Mouse (Mus musculus) hindbrain, embryonic 11.5 days (tissue): Measurements from ENCODE around the gene Vmn1r129. TPM values are rescaled to one million over a fixed set of nuclear protein-coding genes. Genes with fewer than 3 reads are reported as not detected.
"Not testable (repeated sequence)": the region's sequence is repeated elsewhere in the genome, so short reads cannot be mapped to it uniquely, and the experiment has no call there.

Source experiments
- ATAC-seq: fragments of 200-750 bp; cut with Nextera tagmentation; 2 replicates; pipeline ENCODE4 v1.8.0; 2017; ENCODE audit warnings: mild to moderate bottlenecking, moderate TSS enrichment, moderate library complexity; ENCODE audit not compliant: low FRiP score
- DNase-seq: peaks from one replicate; pipeline ENCODE4 v3.0.0-alpha.2; 2015; ENCODE audit warnings: low spot score
- H3K27ac ChIP-seq: fragments of 300-500 bp; sonication (generic); 2 replicates; pipeline ENCODE4 v1.5.1; 2014; ENCODE audit warnings: mild to moderate bottlenecking, low read depth, low read length
- H3K27me3 ChIP-seq: fragments of 300-500 bp; sonication (generic); 2 replicates; pipeline ENCODE4 v1.6.1; 2014; ENCODE audit warnings: mild to moderate bottlenecking, low read length, moderate library complexity, mixed read lengths; ENCODE audit not compliant: control insufficient read depth, insufficient read depth
- H3K36me3 ChIP-seq: fragments of 300-500 bp; sonication (generic); 2 replicates; pipeline ENCODE4 v1.6.1; 2014; ENCODE audit warnings: mild to moderate bottlenecking, low read length, moderate library complexity, mixed read lengths; ENCODE audit not compliant: control insufficient read depth, insufficient read depth
- H3K4me1 ChIP-seq: fragments of 300-500 bp; sonication (generic); replicated peaks from 2 replicates; pipeline ENCODE4 v1.6.1; 2014; ENCODE audit warnings: low read length, mixed read lengths; ENCODE audit not compliant: control insufficient read depth, insufficient read depth
- H3K4me2 ChIP-seq: fragments of 300-500 bp; sonication (generic); replicated peaks from 2 replicates; pipeline ENCODE4 v1.6.1; 2014; ENCODE audit warnings: mild to moderate bottlenecking, low read depth, low read length
- H3K4me3 ChIP-seq: fragments of 300-500 bp; sonication (generic); 2 replicates; pipeline ENCODE4 v1.5.1; 2014; ENCODE audit warnings: low read depth, low read length
- H3K9ac ChIP-seq: fragments of 300-500 bp; sonication (generic); 2 replicates; pipeline ENCODE4 v1.6.1; 2014; ENCODE audit warnings: low read depth, low read length
- H3K9me3 ChIP-seq: fragments of 300-500 bp; sonication (generic); 2 replicates; pipeline ENCODE4 v1.6.1; 2016; ENCODE audit warnings: low read length; ENCODE audit not compliant: control insufficient read depth
- WGBS: fragments of 180-500 bp; shearing (Covaris S2); extraction: QIAGEN DNeasy Blood & Tissue Kit; methylation state at CpG from one replicate; pipeline ENCODE4 v1.1.7; 2014; 5-methylcytosine and 5-hydroxymethylcytosine counted together
- polyA plus RNA-seq: library from polyadenylated mRNA; unstranded; fragments of >200 nt; fragmentation: Nextera tagmentation; extraction: Ambion mirVana; gene quantifications from 2 replicates; pipeline ENCODE4 v1.2.1, GENCODE M21; 2014

The Vmn1r129 gene
- polyA plus RNA-seq: not detected in 2 replicates

GRCm38 (mm10) chr7:21361191-21361590 is at the start of gene Vmn1r129:
Vmn1r129 (minus strand) TSS chr7:21361291.
- not testable (repeated sequence) for H3K36me3 ChIP-seq, H3K4me1 ChIP-seq, ATAC-seq, DNase-seq, H3K9me3 ChIP-seq, H3K4me2 ChIP-seq, H3K9ac ChIP-seq, H3K27me3 ChIP-seq, H3K4me3 ChIP-seq, H3K27ac ChIP-seq
- WGBS: no CpG with 5 or more reads among the region's 1 CpGs

DNA sequence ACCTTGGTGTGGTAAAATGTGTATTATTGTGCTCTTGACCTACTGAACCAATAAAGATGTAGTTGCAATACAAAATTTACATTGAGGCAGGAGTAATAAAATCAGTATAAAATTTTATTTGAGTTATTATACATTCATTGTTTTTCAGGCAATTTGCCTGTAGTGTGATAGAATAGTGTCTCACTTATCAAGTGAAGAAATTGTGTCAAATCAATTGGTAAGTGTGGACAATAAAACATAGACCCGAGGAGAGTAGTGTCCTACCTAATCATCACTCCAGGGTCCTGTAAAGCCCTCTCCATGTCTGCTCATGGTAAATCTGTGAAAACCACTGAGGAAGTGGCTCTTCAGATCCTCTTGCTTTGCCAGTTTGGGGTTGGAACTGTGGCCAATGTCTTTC is 12.0 kb downstream of the Vmn1r129 start, which contains the start of gene Vmn1r128:
Gene Vmn1r128, plus strand, starts transcription at position 301 of the 400 bp plus-strand sequence.
- not testable (repeated sequence) for H3K27me3 ChIP-seq, DNase-seq, H3K36me3 ChIP-seq, H3K4me2 ChIP-seq, H3K9ac ChIP-seq, ATAC-seq, H3K9me3 ChIP-seq, H3K4me3 ChIP-seq, H3K4me1 ChIP-seq, H3K27ac ChIP-seq
- WGBS: 70% methylated on average over 1 of the region's 1 CpGs

DNA sequence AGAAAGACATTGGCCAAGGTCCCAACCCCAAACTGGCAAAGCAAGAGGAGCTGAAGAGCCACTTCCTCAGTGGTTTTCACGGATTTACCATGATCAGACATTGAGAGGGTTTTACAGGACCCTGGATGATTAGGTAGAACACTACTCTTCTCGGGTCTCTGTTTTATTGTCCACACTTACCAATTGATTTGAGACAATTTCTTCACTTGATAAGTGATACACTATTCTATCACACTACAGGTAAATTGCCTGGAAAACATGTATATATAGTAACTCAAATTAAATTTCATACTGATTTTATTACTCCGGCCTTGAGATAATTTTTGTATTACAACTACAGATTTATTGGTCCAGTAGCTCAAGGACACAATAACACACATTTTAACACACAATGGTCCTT is 41.3 kb downstream of the Vmn1r129 start, which contains the start of gene Vmn1r127:
Gene Vmn1r127, minus strand, starts transcription at position 101 of the 400 bp plus-strand sequence.
- not testable (repeated sequence) for H3K4me3 ChIP-seq, H3K9ac ChIP-seq, H3K4me1 ChIP-seq, DNase-seq, H3K9me3 ChIP-seq, H3K4me2 ChIP-seq, H3K27ac ChIP-seq, ATAC-seq, H3K27me3 ChIP-seq, H3K36me3 ChIP-seq
- WGBS: no CpG with 5 or more reads among the region's 3 CpGs

Other genes with a start within 250 kb of the Vmn1r129 start
- not detected in 2 replicates for gene Vmn1r122, start 227.2 kb downstream of the Vmn1r129 start, polyA plus RNA-seq
- not detected in 2 replicates for gene Vmn1r123, start 199.1 kb downstream of the Vmn1r129 start, polyA plus RNA-seq
- not detected in 2 replicates for gene Gm5157, start 170.9 kb downstream of the Vmn1r129 start, polyA plus RNA-seq
- not detected in 2 replicates for gene Vmn1r124, start 100.7 kb downstream of the Vmn1r129 start, polyA plus RNA-seq
- not detected in 2 replicates for gene Vmn1r125, start 89.1 kb downstream of the Vmn1r129 start, polyA plus RNA-seq
- gene Vmn1r126, start 59.8 kb downstream of the Vmn1r129 start, polyA plus RNA-seq: not detected in 2 replicates
- not detected in 2 replicates for gene Vmn1r127, start 41.4 kb downstream of the Vmn1r129 start, polyA plus RNA-seq
- gene Vmn1r128, start 11.9 kb downstream of the Vmn1r129 start, polyA plus RNA-seq: not detected in 2 replicates
- not detected in 2 replicates for gene Gm6882, start 71.5 kb upstream of the Vmn1r129 start, polyA plus RNA-seq
- gene Vmn1r130, start 150.5 kb upstream of the Vmn1r129 start, polyA plus RNA-seq: not detected in 2 replicates
- gene Vmn1r131, start 184.8 kb upstream of the Vmn1r129 start, polyA plus RNA-seq: not detected in 2 replicates